Mouse (Mus musculus) hindbrain, postnatal 0 days (tissue): ENCODE data around the gene Zc3h10. TPM values are rescaled to one million over a fixed set of nuclear protein-coding genes. Genes with fewer than 3 reads are reported as not detected.
A peak's percentile ranks its signal among the peaks of the same experiment; 100 is the strongest.

Source experiments
- ATAC-seq: fragments of 200-750 bp; cut with Nextera tagmentation; 2 replicates; pipeline ENCODE4 v1.8.0; 2017; ENCODE audit warnings: mild to moderate bottlenecking, moderate TSS enrichment, moderate library complexity
- DNase-seq: peaks from one replicate; pipeline ENCODE4 v3.0.0-alpha.2; 2015; ENCODE audit warnings: low spot score
- H3K27ac ChIP-seq: fragments of 300-500 bp; sonication (generic); 2 replicates; pipeline ENCODE4 v1.5.1; 2014; ENCODE audit warnings: mild to moderate bottlenecking
- H3K27me3 ChIP-seq: fragments of 300-500 bp; sonication (generic); 2 replicates; pipeline ENCODE4 v1.6.1; 2014; ENCODE audit warnings: low read length, mixed read lengths; ENCODE audit not compliant: insufficient read depth
- H3K36me3 ChIP-seq: fragments of 300-500 bp; sonication (generic); 2 replicates; pipeline ENCODE4 v1.6.1; 2014; ENCODE audit warnings: low read length, mixed read lengths; ENCODE audit not compliant: insufficient read depth
- H3K4me1 ChIP-seq: fragments of 300-500 bp; sonication (generic); 2 replicates; pipeline ENCODE4 v1.6.1; 2014; ENCODE audit warnings: antibody characterized with exemption, low read length, mixed read lengths; ENCODE audit not compliant: insufficient read depth
- H3K4me2 ChIP-seq: fragments of 300-500 bp; sonication (generic); 2 replicates; pipeline ENCODE4 v1.6.1; 2014; ENCODE audit warnings: low read depth, mild to moderate bottlenecking, low read length, moderate library complexity, mixed read lengths
- H3K4me3 ChIP-seq: fragments of 300-500 bp; sonication (generic); 2 replicates; pipeline ENCODE4 v1.5.1; 2014; ENCODE audit warnings: low read length
- H3K9ac ChIP-seq: fragments of 300-500 bp; sonication (generic); replicated peaks from 2 replicates; pipeline ENCODE4 v1.6.1; 2014; ENCODE audit warnings: mild to moderate bottlenecking, low read length, moderate library complexity, mixed read lengths
- H3K9me3 ChIP-seq: fragments of 300-500 bp; sonication (generic); 2 replicates; pipeline ENCODE4 v1.6.1; 2016; ENCODE audit warnings: low read length, mixed read lengths
- CTCF ChIP-seq: IDR thresholded peaks from 2 replicates; pipeline ENCODE4 v1.5.1; 2016; ENCODE audit warnings: antibody characterized with exemption, control low read depth, low read depth
- WGBS: fragments of 180-500 bp; shearing (Covaris S2); extraction: QIAGEN DNeasy Blood & Tissue Kit; methylation state at CpG from one replicate; pipeline ENCODE4 v1.1.7; 2014; 5-methylcytosine and 5-hydroxymethylcytosine counted together
- polyA plus RNA-seq: library from polyadenylated mRNA; unstranded; fragments of >200 nt; fragmentation: Nextera tagmentation; extraction: Ambion mirVana; gene quantifications from 2 replicates; pipeline ENCODE4 v1.2.1, GENCODE M21; 2015
- total RNA-seq: library from RNA; depleted of rRNA; stranded (reverse); fragments of >200 nt; gene quantifications from 2 replicates; pipeline ENCODE4 v1.2.3, GENCODE M21; 2014

Gene Zc3h10
- total and polyA plus RNA-seq, 2 experiments from 2014 or later = 12.5 to 19.4 TPM

DNA sequence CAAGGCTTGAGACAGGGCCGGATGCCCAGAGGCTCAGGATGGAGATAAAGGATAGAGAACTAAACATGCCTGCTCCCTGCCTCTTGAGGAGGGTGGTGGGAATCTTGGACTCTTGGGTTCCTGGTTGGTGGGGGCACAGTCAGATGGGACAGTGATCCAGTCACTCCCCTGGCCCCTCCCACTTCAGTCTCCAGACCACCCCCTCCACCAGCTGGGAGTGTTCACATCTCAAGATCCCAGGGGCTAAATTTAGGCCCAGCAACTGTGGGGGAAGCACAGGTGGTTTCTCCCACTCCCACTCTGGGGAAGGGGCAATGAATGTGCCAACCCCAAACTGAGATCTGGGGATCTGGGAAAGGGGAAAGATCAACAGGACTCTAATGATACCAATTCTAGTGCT lies 40.6 kb upstream of the Zc3h10 start:
- no peaks in the 10 kb centered on the region for H3K36me3 ChIP-seq
- no peak for DNase-seq
- no peak overlapping the region for H3K9ac ChIP-seq
- ATAC-seq = no peak
- no peak overlapping the region for H3K4me2 ChIP-seq
- H3K4me1 ChIP-seq = peaks cover 5% of the 10 kb centered on the region; the same call in 1 of the 2 replicates
- H3K27ac ChIP-seq = no peak overlapping the region
- WGBS = 31% methylated on average over 1 of the region's 1 CpGs
- no peak for TF ChIP-seq CTCF
- H3K9me3 ChIP-seq = no peaks in the 10 kb centered on the region
- H3K4me3 ChIP-seq = no peak overlapping the region
- H3K27me3 ChIP-seq = peaks cover 26% of the 10 kb centered on the region

DNA sequence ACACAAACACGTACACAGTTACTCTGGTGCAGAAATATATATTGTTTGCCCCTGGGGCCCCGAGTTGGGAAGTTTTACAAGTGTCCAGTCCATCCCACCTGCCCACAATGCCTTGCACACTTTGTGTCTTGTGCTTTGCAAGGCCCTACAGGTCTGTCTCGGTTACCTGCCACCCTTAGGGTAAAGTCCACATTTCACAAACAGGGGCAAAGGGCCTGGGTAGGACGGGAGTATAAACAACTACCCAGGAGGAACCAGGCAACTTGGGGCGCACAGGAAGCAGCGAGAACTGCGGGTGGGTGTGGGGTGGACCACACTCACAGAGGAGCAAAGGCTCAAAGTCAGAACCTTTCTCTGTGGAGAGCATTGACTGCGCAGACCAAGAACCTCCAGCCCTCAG lies 40.1 kb upstream of the Zc3h10 start:
- Histone ChIP-seq H3K27ac (no peak overlapping the region), H3K4me2 (no peak overlapping the region), H3K4me1 (peaks cover 5% of the 10 kb centered on the region; the same call in 1 of the 2 replicates), H3K9ac (no peak overlapping the region), H3K9me3 (no peaks in the 10 kb centered on the region), H3K36me3 (no peaks in the 10 kb centered on the region), H3K27me3 (peaks cover 26% of the 10 kb centered on the region), H3K4me3 (no peak overlapping the region)
- 64% methylated on average over 8 of the region's 8 CpGs for WGBS
- peak; percentile 18 for ATAC-seq
- DNase-seq = no peak
- no peak for TF ChIP-seq CTCF

DNA sequence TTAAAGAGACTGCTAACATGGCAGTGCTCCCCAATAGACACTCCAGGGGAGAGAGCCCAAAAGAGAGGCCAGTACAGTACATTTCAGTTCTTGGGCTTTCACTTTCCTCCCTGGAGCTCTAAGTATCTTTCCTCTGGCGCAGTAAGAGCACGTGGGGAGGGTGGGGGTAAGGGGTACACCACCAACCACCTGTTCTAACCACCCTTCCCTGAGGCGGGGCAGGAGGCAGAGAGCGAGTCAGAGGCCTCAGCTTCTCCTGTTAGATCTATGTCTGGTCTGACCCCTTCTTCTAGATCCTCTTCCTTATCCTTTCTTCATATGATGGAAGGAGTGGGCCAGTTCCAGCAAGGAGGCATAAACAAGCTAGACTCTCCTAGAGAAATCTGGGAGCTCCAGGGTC lies 39.5 kb upstream of the Zc3h10 start:
- H3K27me3 ChIP-seq = peaks cover 26% of the 10 kb centered on the region
- H3K27ac ChIP-seq = no peak overlapping the region
- no peak overlapping the region for H3K4me2 ChIP-seq
- WGBS = 49% methylated on average over 4 of the region's 4 CpGs
- H3K36me3 ChIP-seq = no peaks in the 10 kb centered on the region
- ATAC-seq = no peak
- peaks cover 5% of the 10 kb centered on the region; the same call in 1 of the 2 replicates for H3K4me1 ChIP-seq
- TF ChIP-seq CTCF = no peak
- no peak overlapping the region for H3K4me3 ChIP-seq
- H3K9me3 ChIP-seq = no peaks in the 10 kb centered on the region
- DNase-seq = no peak
- H3K9ac ChIP-seq = no peak overlapping the region

DNA sequence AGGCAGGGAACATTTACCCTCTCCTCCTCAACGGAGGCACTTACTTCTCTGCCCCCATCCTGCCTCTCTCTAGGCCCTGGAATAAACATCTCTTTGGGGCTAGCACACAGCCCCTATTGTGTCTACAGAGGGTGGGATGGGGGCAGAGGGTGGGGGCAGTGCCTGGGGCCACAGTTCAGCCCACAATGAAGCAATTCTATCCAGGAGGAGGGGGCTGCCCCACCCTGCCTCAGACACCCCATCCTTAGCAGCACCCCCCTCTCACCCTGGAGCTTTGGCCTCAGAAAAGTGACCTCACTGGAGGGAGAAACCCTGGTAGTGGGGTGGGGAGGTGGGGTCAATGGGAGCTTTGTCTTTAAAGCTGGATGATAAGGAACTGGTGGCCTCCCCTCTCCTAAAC lies 39.0 kb upstream of the Zc3h10 start:
- WGBS = 10% methylated on average over 1 of the region's 1 CpGs
- H3K9me3 ChIP-seq = no peaks in the 10 kb centered on the region
- H3K4me3 ChIP-seq = no peak overlapping the region
- H3K36me3 ChIP-seq = no peaks in the 10 kb centered on the region
- no peak for TF ChIP-seq CTCF
- DNase-seq = no peak
- no peak overlapping the region for H3K4me2 ChIP-seq
- H3K4me1 ChIP-seq = peaks cover 5% of the 10 kb centered on the region; the same call in 1 of the 2 replicates
- H3K27ac ChIP-seq = no peak overlapping the region
- H3K9ac ChIP-seq = no peak overlapping the region
- ATAC-seq = no peak
- H3K27me3 ChIP-seq = peaks cover 26% of the 10 kb centered on the region

DNA sequence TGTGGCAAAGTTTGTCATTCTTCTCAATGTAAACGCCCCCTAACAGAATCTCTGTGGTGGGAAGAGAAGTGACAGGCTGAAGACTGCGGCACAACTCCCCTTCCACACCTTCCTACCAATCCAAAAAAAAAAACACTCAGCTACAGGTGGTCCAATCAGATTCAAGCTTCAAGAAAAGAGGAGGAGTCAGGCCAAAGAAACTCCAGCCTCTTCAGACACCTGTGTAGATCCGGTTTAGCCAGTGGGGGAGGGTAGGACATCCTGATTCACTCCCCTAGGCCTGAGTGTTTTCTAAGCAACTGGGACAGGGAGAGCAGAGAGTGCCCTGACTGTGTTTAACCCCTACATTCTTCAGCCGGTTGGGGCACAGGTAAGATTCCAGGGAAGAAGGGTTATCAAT lies 36.8 kb upstream of the Zc3h10 start:
- whole genome bisulfite sequencing = 17% methylated on average over 4 of the region's 4 CpGs
- Histone ChIP-seq H3K9ac (no peak overlapping the region), H3K4me3 (no peak overlapping the region), H3K36me3 (no peaks in the 10 kb centered on the region), H3K4me1 (peaks cover 3% of the 10 kb centered on the region; the same call in 1 of the 2 replicates), H3K9me3 (no peaks in the 10 kb centered on the region), H3K4me2 (no peak overlapping the region), H3K27me3 (peaks cover 22% of the 10 kb centered on the region), H3K27ac (no peak overlapping the region)
- no peak for ATAC-seq
- DNase-seq = no peak
- no peak for TF ChIP-seq CTCF

DNA sequence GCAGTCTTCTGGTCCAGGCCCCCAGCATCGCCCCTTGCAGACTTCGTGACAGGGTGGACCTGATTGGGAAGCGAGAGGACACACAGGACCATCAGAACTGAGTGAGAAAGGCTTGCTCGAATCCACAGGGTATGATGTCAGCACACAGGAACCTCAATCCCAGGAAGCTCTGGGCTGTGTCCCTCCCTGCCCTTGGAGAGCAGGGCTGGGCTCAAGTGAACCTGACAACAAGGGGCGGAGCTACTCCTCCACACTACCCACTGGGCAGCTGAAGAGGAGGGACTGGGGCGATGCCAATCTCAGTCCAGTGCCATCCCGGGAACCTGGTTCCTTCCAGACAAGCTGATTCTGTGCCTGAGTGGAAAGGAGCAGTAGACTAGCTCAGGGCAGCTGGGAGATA lies 36.1 kb upstream of the Zc3h10 start:
- Histone ChIP-seq H3K4me2 (no peak overlapping the region), H3K27ac (no peak overlapping the region), H3K36me3 (no peaks in the 10 kb centered on the region), H3K27me3 (peaks cover 15% of the 10 kb centered on the region; the same call in 1 of the 2 replicates), H3K9me3 (no peaks in the 10 kb centered on the region), H3K9ac (no peak overlapping the region), H3K4me3 (no peak overlapping the region), H3K4me1 (no peaks in the 10 kb centered on the region)
- 20% methylated on average over 7 of the region's 7 CpGs for WGBS
- no peak for TF ChIP-seq CTCF
- no peak for DNase-seq
- ATAC-seq = peak; percentile 40; the same call in 1 of the 2 replicates

DNA sequence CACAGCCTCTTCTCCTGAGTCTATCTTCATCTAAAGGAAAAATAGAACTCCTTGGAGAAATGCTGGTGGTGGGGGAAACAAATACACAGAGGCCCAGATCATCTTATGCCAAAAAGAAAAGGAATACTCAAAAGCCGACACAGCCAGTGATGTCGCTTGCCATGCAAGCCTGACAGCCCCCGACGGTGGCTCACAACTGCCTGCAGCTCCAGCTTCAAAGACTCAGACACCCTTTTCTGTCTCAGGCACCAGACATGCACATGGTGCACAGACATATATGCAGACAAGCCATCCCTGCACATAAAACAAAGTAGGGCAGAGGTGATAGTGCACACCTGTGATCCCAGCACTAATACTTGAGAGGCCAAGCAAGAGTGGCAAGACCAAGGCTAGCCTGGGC lies 32.2 kb upstream of the Zc3h10 start:
- DNase-seq = no peak
- Histone ChIP-seq H3K9me3 (no peaks in the 10 kb centered on the region), H3K4me1 (no peaks in the 10 kb centered on the region), H3K4me3 (no peak overlapping the region), H3K9ac (no peak overlapping the region), H3K4me2 (no peak overlapping the region), H3K27ac (no peak overlapping the region), H3K36me3 (no peaks in the 10 kb centered on the region), H3K27me3 (0 out of 2 replicates have a peak, but pooled peaks cover 5% of the 10 kb centered on the region)
- no peak for TF ChIP-seq CTCF
- 74% methylated on average over 4 of the region's 4 CpGs for WGBS
- no peak for ATAC-seq
